Mouse (Mus musculus) midbrain, embryonic 10.5 days (tissue): ENCODE measurements at regions not wholly inside any gene's neighbourhood (a gene's known extent, or its start where the extent isn't known, plus 50 kb on each side); places are given as distances from the start of the nearest gene placed in this dataset.

Source experiments
- DNase-seq: peaks from one replicate; pipeline ENCODE4 v3.0.0-alpha.2; 2017; ENCODE audit warnings: low spot score
- H3K27ac ChIP-seq: fragments of 300-500 bp; sonication (generic); replicated peaks from 2 replicates; pipeline ENCODE4 v1.5.1; 2016; ENCODE audit warnings: mild to moderate bottlenecking
- H3K27me3 ChIP-seq: fragments of 300-500 bp; sonication (generic); 2 replicates; pipeline ENCODE4 v1.6.1; 2016; ENCODE audit warnings: low read depth, mild to moderate bottlenecking; ENCODE audit not compliant: poor library complexity, severe bottlenecking
- H3K36me3 ChIP-seq: fragments of 300-500 bp; sonication (generic); 2 replicates; pipeline ENCODE4 v1.6.1; 2016; ENCODE audit warnings: mild to moderate bottlenecking, moderate library complexity
- H3K4me1 ChIP-seq: fragments of 300-500 bp; sonication (generic); 2 replicates; pipeline ENCODE4 v1.6.1; 2016
- H3K4me3 ChIP-seq: fragments of 300-500 bp; sonication (generic); 2 replicates; pipeline ENCODE4 v1.5.1; 2016; ENCODE audit warnings: mild to moderate bottlenecking, moderate library complexity
- H3K9me3 ChIP-seq: fragments of 300-500 bp; sonication (generic); replicated peaks from 2 replicates; pipeline ENCODE4 v1.6.1; 2016; ENCODE audit warnings: mild to moderate bottlenecking
- WGBS: fragments of 180-500 bp; shearing (Covaris S2); methylation state at CpG from one replicate; pipeline ENCODE4 v1.1.7; 2016; 5-methylcytosine and 5-hydroxymethylcytosine counted together

DNA sequence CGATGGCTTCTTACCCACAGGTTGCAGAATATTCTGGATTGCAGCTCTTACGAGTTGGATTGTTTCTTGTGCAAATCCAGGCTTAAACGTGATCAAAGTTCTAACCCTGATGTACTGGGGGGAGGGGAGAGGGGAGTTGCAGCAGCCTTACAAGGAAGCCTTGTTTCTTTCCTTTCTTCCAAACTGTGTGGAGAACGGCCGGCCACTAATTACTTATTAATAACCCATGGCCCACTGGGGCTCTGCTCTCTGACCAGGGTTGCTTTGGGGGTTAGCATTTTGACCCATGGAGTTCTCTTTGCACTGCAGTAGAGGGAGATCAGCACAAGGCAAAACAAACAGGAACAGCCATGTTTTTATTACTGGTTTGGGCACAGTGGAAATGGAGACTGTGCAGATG lies 199.2 kb downstream of the Fam169b start:
- no peak for DNase-seq
- Histone ChIP-seq H3K9me3 (no peaks in the 10 kb centered on the region), H3K4me3 (no peak overlapping the region), H3K36me3 (no peaks in the 10 kb centered on the region), H3K27ac (no peak overlapping the region), H3K27me3 (no peaks in the 10 kb centered on the region), H3K4me1 (peaks cover 14% of the 10 kb centered on the region)
- 42% methylated on average over 5 of the region's 5 CpGs for WGBS

DNA sequence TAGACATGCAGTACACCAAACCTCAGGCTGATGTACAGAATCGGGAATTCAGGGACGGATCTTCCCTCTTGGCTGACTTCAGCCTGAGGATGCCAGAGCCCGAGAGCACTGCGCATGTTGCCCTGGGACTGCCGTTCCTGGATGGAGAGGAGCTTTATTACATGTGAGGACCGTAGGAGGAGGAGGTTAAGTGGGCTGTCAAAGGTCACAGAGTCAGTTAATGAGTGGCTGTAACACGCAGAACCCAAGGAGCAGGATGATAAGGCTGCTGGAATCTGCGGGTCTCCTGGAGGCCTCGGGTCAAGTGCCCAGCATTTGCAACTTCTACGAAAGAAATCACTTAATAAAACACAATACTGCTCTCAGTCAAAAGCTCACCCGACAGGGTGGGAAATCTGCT lies 197.3 kb downstream of the Fam169b start:
- WGBS = 68% methylated on average over 11 of the region's 11 CpGs

DNA sequence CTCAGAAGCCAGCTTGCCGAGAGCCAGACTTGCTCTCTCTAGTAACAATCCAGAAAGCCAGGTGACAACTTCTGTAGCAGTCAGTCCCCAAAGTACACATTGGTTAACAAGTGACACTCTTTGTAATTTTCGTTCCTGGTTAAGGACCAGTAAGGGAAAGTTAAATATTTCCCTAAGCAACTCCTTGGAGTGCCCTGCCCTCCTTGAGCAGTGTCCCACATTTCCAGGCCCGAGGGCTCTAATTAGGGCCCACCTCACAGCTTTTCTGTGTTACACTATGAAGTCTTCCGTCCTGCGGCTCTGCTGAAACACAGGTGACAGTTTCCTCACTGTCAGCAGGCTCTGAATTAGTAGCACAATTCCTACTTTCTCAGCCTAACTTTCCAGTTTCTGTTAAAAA lies 194.9 kb downstream of the Fam169b start:
- DNase-seq = no peak
- Histone ChIP-seq H3K36me3 (no peaks in the 10 kb centered on the region), H3K27ac (no peak overlapping the region), H3K4me1 (peaks cover 14% of the 10 kb centered on the region), H3K9me3 (no peaks in the 10 kb centered on the region), H3K4me3 (no peak overlapping the region), H3K27me3 (no peaks in the 10 kb centered on the region)
- 87% methylated on average over 5 of the region's 5 CpGs for WGBS

More for the DNA sequence above, 197.3 kb downstream of the Fam169b start:
- Histone ChIP-seq H3K36me3 (no peaks in the 10 kb centered on the region), H3K27me3 (no peaks in the 10 kb centered on the region), H3K9me3 (no peaks in the 10 kb centered on the region), H3K27ac (no peak overlapping the region), H3K4me1 (peaks cover 14% of the 10 kb centered on the region), H3K4me3 (no peak overlapping the region)
- DNase-seq = no peak

GRCm38 (mm10) chr7:68457842-68458241 lies 184.2 kb downstream of the Fam169b start:
- H3K36me3 ChIP-seq = no peaks in the 10 kb centered on the region
- no peaks in the 10 kb centered on the region for H3K9me3 ChIP-seq
- no peaks in the 10 kb centered on the region for H3K4me1 ChIP-seq
- no peak for DNase-seq
- H3K27ac ChIP-seq = no peak overlapping the region
- H3K4me3 ChIP-seq = no peak overlapping the region
- H3K27me3 ChIP-seq = no peaks in the 10 kb centered on the region
- WGBS = 95% methylated on average over 1 of the region's 1 CpGs

DNA sequence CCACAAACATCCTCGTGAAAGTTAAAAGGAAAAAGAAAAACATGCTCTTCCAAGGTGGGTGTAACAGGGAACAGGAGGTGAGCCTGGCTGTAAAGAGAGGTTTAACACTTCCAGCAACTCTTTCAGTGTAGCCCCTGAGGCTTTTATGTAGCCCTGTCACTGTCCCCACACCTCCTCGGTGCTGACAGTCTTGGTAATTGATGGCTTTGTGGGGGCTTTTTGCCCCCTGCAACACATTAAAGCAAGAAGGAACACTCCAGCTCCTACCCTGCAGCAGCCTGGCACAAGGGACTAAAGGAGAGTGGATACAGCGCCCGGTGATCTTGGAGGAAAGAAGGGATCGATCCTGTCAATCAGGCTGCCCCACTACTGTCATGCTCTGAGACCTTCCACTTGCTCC lies 181.8 kb downstream of the Fam169b start:
- Histone ChIP-seq H3K36me3 (no peaks in the 10 kb centered on the region), H3K9me3 (no peaks in the 10 kb centered on the region), H3K4me3 (no peak overlapping the region), H3K27ac (no peak overlapping the region), H3K4me1 (no peaks in the 10 kb centered on the region), H3K27me3 (no peaks in the 10 kb centered on the region)
- WGBS = 70% methylated on average over 5 of the region's 5 CpGs
- no peak for DNase-seq

DNA sequence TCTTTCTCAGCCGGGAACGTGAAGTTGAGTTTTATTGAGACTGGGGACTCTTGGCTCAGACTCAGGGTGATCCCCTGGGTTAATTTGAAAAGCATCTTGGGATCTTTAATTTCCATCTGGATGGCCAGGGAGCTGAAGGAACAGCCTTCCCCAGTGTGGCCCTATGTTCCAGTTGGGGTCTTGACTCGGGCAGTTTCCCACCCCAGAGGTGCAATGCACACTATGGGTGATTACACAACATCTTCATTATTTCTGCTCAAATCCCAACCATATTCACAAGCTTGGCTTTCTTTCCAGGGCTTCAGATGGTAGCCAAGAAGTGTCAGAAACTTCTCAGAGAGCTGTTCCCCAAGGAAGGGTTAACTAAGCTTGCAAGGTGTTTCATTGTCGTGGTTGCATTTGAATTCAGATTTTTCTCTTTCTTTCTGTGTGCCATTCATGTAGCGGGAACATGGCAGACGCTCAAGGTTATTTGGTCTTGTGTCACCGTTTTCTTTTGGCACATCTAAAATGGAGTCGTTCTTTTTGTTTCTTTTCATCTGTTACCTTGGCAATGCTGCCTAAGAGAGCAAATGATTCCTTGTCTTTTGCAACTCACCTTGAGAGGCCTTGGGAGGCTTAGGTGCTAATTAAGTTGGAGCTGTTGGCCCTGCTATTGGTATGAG lies 179.5 kb downstream of the Fam169b start:
- WGBS = 91% methylated on average over 8 of the region's 8 CpGs
- Histone ChIP-seq H3K4me3 (no peak overlapping the region), H3K4me1 (no peaks in the 10 kb centered on the region)

DNA sequence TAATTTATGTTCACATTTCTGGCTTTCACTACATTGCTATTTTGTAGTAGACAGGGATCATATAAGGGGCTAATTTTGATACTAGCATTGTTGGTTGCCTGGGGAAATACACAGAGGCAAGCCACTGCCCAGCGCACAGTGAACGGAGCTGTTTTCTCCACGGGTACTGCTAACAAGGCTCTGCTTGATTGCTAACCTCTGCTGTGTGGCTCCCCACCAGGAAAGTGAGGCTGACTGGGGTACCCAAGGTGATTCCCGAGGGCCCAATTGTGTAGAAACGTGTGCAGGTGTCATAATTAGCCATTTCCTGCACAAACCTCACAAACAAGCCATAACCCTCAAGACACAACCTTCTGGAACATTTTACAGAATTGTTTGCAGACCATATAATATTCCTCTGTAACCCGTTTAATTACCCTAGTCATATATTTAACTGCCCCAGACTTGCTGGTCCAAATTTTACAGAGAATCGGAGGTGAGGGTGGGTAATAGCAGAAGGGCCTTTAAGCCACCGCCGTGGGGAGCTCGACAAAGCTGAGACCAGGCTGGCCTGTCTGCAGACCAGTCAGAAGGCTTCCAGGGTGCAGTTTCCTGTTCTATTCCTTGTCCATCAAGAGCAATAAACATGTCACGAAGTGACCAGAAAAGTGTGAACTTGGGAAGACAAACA lies 170.9 kb downstream of the Fam169b start:
- 86% methylated on average over 11 of the region's 11 CpGs for WGBS
- DNase-seq = no peak

More for the DNA sequence above, 179.5 kb downstream of the Fam169b start:
- no peak for DNase-seq
- H3K27me3 ChIP-seq = no peaks in the 10 kb centered on the region
- H3K27ac ChIP-seq = no peak overlapping the region
- no peaks in the 10 kb centered on the region for H3K36me3 ChIP-seq
- H3K9me3 ChIP-seq = no peaks in the 10 kb centered on the region

GRCm38 (mm10) chr7:68440661-68441150 lies 167.1 kb downstream of the Fam169b start:
- no peaks in the 10 kb centered on the region for H3K36me3 ChIP-seq
- no peaks in the 10 kb centered on the region for H3K9me3 ChIP-seq
- peaks cover 8% of the 10 kb centered on the region for H3K27me3 ChIP-seq
- H3K4me3 ChIP-seq = no peak overlapping the region
- DNase-seq = peak; percentile 36
- H3K4me1 ChIP-seq = peaks cover 15% of the 10 kb centered on the region
- no peak overlapping the region for H3K27ac ChIP-seq
- 36% methylated on average over 11 of the region's 11 CpGs for WGBS

More for the DNA sequence above, 170.9 kb downstream of the Fam169b start:
- Histone ChIP-seq H3K36me3 (no peaks in the 10 kb centered on the region), H3K4me1 (peaks cover 15% of the 10 kb centered on the region), H3K27ac (no peak overlapping the region), H3K27me3 (peaks cover 6% of the 10 kb centered on the region), H3K4me3 (no peak overlapping the region), H3K9me3 (no peaks in the 10 kb centered on the region)

DNA sequence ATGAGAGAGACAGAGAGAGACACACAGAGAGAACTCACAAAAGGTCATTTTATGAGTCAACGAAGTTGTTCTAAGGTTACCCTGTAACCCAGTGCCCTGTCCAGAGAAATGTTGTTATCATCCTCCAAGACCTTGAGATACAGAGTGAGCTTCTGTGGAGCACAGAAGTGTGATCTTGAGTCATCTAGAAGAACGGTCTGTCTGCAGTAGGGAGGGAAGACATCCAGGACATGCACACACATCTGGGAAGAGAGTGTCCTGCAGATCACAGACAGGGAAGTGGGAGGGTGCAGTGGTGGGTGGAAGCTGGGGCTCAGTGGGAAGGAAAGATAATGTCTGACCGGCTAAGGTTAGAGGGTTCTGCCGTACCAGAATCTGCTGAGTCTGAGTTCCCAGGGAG lies 155.3 kb downstream of the Fam169b start:
- H3K27me3 ChIP-seq = no peaks in the 10 kb centered on the region
- no peaks in the 10 kb centered on the region for H3K9me3 ChIP-seq
- no peaks in the 10 kb centered on the region for H3K4me1 ChIP-seq
- no peak overlapping the region for H3K4me3 ChIP-seq
- H3K27ac ChIP-seq = no peak overlapping the region
- no peaks in the 10 kb centered on the region for H3K36me3 ChIP-seq
- 85% methylated on average over 4 of the region's 4 CpGs for WGBS
- DNase-seq = no peak

GRCm38 (mm10) chr7:68415890-68416289 lies 142.3 kb downstream of the Fam169b start:
- Histone ChIP-seq H3K27ac (no peak overlapping the region), H3K9me3 (no peaks in the 10 kb centered on the region), H3K4me3 (no peak overlapping the region), H3K27me3 (no peaks in the 10 kb centered on the region), H3K36me3 (no peaks in the 10 kb centered on the region), H3K4me1 (no peaks in the 10 kb centered on the region)
- DNase-seq = no peak
- WGBS = 92% methylated on average over 7 of the region's 7 CpGs

DNA sequence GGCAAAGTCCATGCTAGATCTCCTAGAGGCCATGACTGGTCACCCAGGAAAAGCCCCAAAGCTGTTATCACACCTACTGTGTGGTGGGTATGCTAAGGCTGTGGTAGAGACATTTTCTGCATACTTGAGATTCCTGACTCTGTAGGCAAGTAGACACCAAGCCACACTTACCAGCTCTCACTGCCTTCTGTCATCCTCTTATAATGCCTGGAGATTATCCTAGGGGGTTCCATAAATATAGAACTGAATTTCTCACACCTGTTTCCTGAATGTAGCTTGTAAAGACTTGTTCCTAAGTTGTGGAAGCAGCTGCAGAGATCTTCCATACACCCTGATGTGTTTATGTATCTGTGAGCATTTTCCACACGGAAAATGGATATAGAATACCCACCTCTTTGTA lies 139.1 kb downstream of the Fam169b start:
- Histone ChIP-seq H3K27ac (no peak overlapping the region), H3K4me1 (no peaks in the 10 kb centered on the region), H3K4me3 (no peak overlapping the region), H3K27me3 (no peaks in the 10 kb centered on the region), H3K9me3 (no peaks in the 10 kb centered on the region), H3K36me3 (no peaks in the 10 kb centered on the region)
- no peak for DNase-seq
- 74% methylated on average over 1 of the region's 1 CpGs for WGBS
